Mouse (Mus musculus) cerebellum, adult 11-12 months (tissue): ENCODE measurements around the gene Unc93b1.

Experiments
- DNase-seq: peaks from one replicate; pipeline ENCODE4 v3.0.0; 2022

Gene Unc93b1

GRCm38 (mm10) chr19:3988750-3989149, 53.8 kb downstream of the Unc93b1 start:
- no peak for DNase-seq

DNA sequence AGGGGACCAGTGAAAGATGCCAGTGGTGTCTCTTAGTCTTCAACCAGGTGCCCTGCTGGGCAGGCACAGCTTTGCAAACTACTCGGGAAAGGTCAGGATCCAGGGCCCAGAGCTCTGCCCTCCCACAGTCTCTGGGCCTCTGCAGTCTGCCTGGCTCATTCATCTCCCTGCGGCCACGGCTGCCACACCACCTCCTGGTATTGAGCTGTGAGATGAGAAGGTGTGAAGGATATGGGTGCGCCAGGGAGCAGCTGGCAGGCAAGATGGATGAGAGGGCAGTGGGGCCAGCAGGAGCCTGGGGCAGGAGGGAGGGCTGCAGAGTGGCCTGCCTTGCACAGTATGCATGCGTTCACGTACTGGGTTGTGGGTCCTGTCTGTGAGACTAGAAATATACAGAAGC, 55.8 kb downstream of the Unc93b1 start:
- no peak for DNase-seq

GRCm38 (mm10) chr19:3991562-3991961, 56.6 kb downstream of the Unc93b1 start:
- DNase-seq, result no peak

GRCm38 (mm10) chr19:3991966-3992365, 57.0 kb downstream of the Unc93b1 start:
- DNase-seq, result no peak

- no peak for DNase-seq
Measured at GRCm38 (mm10) chr19:3992416-3992815, 57.4 kb downstream of the Unc93b1 start, which contains the start of gene Tbx10. Gene Tbx10 (plus strand): TSS chr19:3992752.

DNA sequence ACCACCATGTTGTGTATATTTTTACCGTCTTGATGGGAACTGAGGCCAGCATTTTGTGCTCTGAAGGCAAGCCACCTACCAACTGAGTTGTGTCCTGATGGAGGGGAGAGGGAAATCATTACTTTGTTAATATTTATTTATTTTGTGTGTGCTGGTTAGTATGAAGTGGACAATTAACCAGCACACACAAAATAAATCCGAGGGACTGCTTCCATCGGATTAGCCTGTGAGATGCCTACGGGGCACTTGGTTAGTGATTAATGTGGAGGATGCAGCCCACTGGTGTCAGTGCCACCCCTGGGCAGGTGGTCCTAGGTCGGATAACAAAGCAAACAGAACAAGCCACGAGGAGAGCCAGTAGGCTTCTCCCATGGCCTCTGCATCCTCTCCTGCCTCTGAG, 59.9 kb downstream of the Unc93b1 start:
- DNase-seq, result no peak

DNA sequence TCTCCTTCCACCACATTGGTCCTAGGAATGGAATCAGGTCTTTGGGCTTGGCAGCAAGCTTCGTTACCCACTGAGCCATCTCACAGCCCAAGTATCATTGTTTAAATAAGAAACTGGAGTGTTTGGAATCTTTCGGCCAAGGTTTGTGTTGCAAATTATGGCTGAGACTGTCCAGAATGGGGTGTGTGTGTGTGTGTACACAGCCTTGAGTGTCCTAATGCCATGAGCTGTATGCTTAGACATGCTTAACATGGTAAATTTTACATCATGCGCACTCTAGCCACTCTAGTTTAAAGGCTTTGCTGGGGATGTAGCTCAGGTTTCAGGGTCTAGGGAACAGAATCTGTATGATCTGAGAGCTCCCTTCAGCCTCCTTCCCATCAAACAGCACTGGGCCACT, 60.5 kb downstream of the Unc93b1 start:
- DNase-seq, result no peak

DNA sequence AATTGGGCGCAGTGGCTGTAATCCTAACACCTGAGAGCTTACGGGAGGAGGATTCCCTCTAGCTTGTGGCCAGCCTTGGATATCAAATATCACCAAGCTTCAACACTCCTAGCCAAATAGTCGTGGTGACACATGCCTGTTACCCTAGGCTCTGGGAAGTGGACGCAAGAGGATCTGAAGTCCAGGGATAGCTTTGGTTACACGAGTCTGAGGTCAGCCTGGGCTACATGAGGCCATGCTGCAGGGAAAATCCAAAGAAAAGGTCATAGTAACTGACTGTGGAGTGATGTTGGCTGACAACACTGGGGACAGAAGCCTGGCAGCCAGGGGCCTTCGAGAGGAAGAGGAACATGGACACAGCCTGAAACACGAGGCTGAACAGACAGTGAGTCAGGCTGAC, 61.1 kb downstream of the Unc93b1 start:
- no peak for DNase-seq

GRCm38 (mm10) chr19:3996747-3997146, 61.8 kb downstream of the Unc93b1 start:
- no peak for DNase-seq

GRCm38 (mm10) chr19:3997231-3997630, 62.2 kb downstream of the Unc93b1 start:
- DNase-seq, result no peak

DNA sequence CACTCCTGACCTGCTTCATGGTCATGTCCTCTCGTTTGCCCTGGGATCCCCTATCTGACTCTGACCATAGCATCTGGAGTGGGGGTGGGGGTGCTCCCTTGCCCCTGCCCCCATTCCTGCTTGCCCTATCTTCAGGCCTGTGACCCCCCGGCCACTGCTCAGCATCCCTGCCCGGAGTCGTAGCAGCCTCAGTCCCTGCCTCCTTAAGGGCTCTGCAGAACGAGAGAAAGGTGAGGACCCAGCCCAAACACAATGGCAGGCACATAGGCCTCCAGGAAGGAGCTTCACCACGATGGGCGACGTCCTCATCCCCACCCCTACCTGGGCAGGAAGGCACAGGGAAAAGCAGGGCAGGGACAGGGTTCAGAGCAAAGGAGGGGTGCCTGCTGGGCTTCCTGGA, 63.3 kb downstream of the Unc93b1 start:
- no peak for DNase-seq
